Mouse (Mus musculus) midbrain, embryonic 14.5 days (tissue): ENCODE results near the gene Olfr790. TPM values are rescaled to one million over a fixed set of nuclear protein-coding genes. Genes with fewer than 3 reads are reported as not detected.

Experiments
- ATAC-seq: fragments of 200-750 bp; cut with Nextera tagmentation; 2 replicates; pipeline ENCODE4 v1.8.0; 2017; ENCODE audit warnings: moderate number of reproducible peaks, moderate library complexity; ENCODE audit not compliant: low FRiP score, low TSS enrichment
- DNase-seq: peaks from one replicate; pipeline ENCODE4 v3.0.0-alpha.2; 2015
- H3K27ac ChIP-seq: fragments of 300-500 bp; sonication (generic); replicated peaks from 2 replicates; pipeline ENCODE4 v1.5.1; 2014; ENCODE audit warnings: mild to moderate bottlenecking, low read depth, low read length, moderate library complexity
- H3K27me3 ChIP-seq: fragments of 300-500 bp; sonication (generic); 2 replicates; pipeline ENCODE4 v1.6.1; 2014; ENCODE audit warnings: low read length, control low read depth, mixed read lengths; ENCODE audit not compliant: control insufficient read depth, insufficient read depth
- H3K36me3 ChIP-seq: fragments of 300-500 bp; sonication (generic); 2 replicates; pipeline ENCODE4 v1.6.1; 2014; ENCODE audit warnings: low read length, control low read depth; ENCODE audit not compliant: control insufficient read depth, insufficient read depth
- H3K4me1 ChIP-seq: fragments of 300-500 bp; sonication (generic); 2 replicates; pipeline ENCODE4 v1.6.1; 2014; ENCODE audit warnings: mild to moderate bottlenecking, antibody characterized with exemption, low read length, control low read depth; ENCODE audit not compliant: control insufficient read depth, insufficient read depth
- H3K4me2 ChIP-seq: fragments of 300-500 bp; sonication (generic); 2 replicates; pipeline ENCODE4 v1.6.1; 2014; ENCODE audit warnings: mild to moderate bottlenecking, low read length, moderate library complexity
- H3K4me3 ChIP-seq: fragments of 300-500 bp; sonication (generic); replicated peaks from 2 replicates; pipeline ENCODE4 v1.5.1; 2014; ENCODE audit warnings: low read depth, low read length
- H3K9ac ChIP-seq: fragments of 300-500 bp; sonication (generic); replicated peaks from 2 replicates; pipeline ENCODE4 v1.6.1; 2014; ENCODE audit warnings: mild to moderate bottlenecking, low read length, moderate library complexity
- H3K9me3 ChIP-seq: fragments of 300-500 bp; sonication (generic); 2 replicates; pipeline ENCODE4 v1.6.1; 2016; ENCODE audit warnings: low read length, control low read depth, mixed read lengths; ENCODE audit not compliant: control insufficient read depth
- WGBS: fragments of 180-500 bp; shearing (Covaris S2); extraction: QIAGEN DNeasy Blood & Tissue Kit; methylation state at CpG from one replicate; pipeline ENCODE4 v1.1.7; 2014; 5-methylcytosine and 5-hydroxymethylcytosine counted together
- polyA plus RNA-seq: library from polyadenylated mRNA; unstranded; fragments of >200 nt; fragmentation: Nextera tagmentation; extraction: Ambion mirVana; gene quantifications from 2 replicates; pipeline ENCODE4 v1.2.1, GENCODE M21; 2014

Gene Olfr790
- polyA plus RNA-seq, 1 experiment from 2014 or later = not detected

DNA sequence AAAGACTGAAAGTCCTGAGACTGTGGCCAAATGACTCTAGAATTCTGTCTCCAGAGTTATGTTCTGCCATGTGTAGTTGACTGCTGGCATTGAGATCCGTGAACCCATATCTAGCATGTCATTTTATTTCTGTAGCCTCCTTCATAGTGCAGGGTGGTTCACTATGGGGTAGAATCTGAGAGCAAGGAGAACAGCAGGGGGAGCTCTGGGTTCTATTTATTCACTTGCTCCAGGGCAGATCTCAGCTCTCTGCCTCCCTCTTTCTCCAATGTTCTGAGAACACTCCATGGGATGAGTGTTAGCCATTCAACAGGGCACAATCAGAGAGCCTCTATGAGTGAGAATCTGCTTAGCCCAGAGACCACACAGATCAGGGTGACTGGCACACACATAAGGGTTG is 51.1 kb downstream of the Olfr790 start:
- Histone ChIP-seq H3K4me1 (no peaks in the 10 kb centered on the region), H3K27me3 (no peaks in the 10 kb centered on the region), H3K36me3 (no peaks in the 10 kb centered on the region), H3K9me3 (0 out of 2 replicates have a peak, but pooled peaks cover 4% of the 10 kb centered on the region), H3K4me3 (no peak overlapping the region), H3K27ac (no peak overlapping the region), H3K4me2 (no peak overlapping the region), H3K9ac (no peak overlapping the region)
- WGBS = 73% methylated on average over 1 of the region's 1 CpGs
- no peak for ATAC-seq
- DNase-seq = peak; percentile 23

Other genes with a start within 250 kb of the Olfr790 start
- not detected in 2 replicates for gene Olfr776, start 239.4 kb upstream of the Olfr790 start, polyA plus RNA-seq
- not detected in 2 replicates for gene Olfr777, start 227.0 kb upstream of the Olfr790 start, polyA plus RNA-seq
- gene Olfr780, start 180.4 kb upstream of the Olfr790 start, polyA plus RNA-seq = not detected in 2 replicates
- gene Olfr781, start 169.6 kb upstream of the Olfr790 start, polyA plus RNA-seq = not detected in 2 replicates
- not detected in 2 replicates for gene Olfr782, start 149.6 kb upstream of the Olfr790 start, polyA plus RNA-seq
- gene Olfr784, start 114.4 kb upstream of the Olfr790 start, polyA plus RNA-seq = 0.13 and 0.14 TPM in 2 replicates
- not detected in 2 replicates for gene Olfr785, start 93.1 kb upstream of the Olfr790 start, polyA plus RNA-seq
- not detected in 2 replicates for gene Olfr786, start 71.2 kb upstream of the Olfr790 start, polyA plus RNA-seq
- gene Olfr787, start 36.6 kb upstream of the Olfr790 start, polyA plus RNA-seq = not detected in 2 replicates
- gene Olfr788, start 27.5 kb upstream of the Olfr790 start, polyA plus RNA-seq = not detected in 2 replicates
- not detected in 2 replicates for gene Olfr789, start 13.7 kb upstream of the Olfr790 start, polyA plus RNA-seq
- gene Olfr791, start 23.3 kb downstream of the Olfr790 start, polyA plus RNA-seq = not detected in 2 replicates
- not detected in 2 replicates for gene Olfr792, start 40.7 kb downstream of the Olfr790 start, polyA plus RNA-seq
- not detected in 2 replicates for gene Olfr794, start 69.2 kb downstream of the Olfr790 start, polyA plus RNA-seq
- gene Olfr796, start 114.1 kb downstream of the Olfr790 start, polyA plus RNA-seq = not detected in 2 replicates
- not detected in 2 replicates for gene Olfr798, start 129.4 kb downstream of the Olfr790 start, polyA plus RNA-seq
- gene Olfr799, start 139.0 kb downstream of the Olfr790 start, polyA plus RNA-seq = not detected in 2 replicates
- not detected in 2 replicates for gene Olfr800, start 159.2 kb downstream of the Olfr790 start, polyA plus RNA-seq
- gene Olfr801, start 175.4 kb downstream of the Olfr790 start, polyA plus RNA-seq = not detected in 2 replicates
- gene Olfr802, start 189.7 kb downstream of the Olfr790 start, polyA plus RNA-seq = 0.04 TPM in 1 of 2 replicates, not detected in the other
- gene Olfr803, start 195.8 kb downstream of the Olfr790 start, polyA plus RNA-seq = not detected in 2 replicates
- gene Olfr804, start 204.7 kb downstream of the Olfr790 start, polyA plus RNA-seq = not detected in 2 replicates
- not detected in 2 replicates for gene Olfr805, start 230.9 kb downstream of the Olfr790 start, polyA plus RNA-seq
- gene Olfr806, start 243.4 kb downstream of the Olfr790 start, polyA plus RNA-seq = not detected in 2 replicates